Mouse (Mus musculus): ENCODE results near the gene Gm17604. TPM values are rescaled to one million over a fixed set of nuclear protein-coding genes. Genes with fewer than 3 reads are reported as not detected.
A peak's percentile ranks its signal among the peaks of the same experiment; 100 is the strongest.

The Gm17604 gene
- total RNA-seq (2014; rRNA removed) (not detected in 2 replicates), polyA plus RNA-seq (2012; rRNA removed) (not detected in 2 replicates)

- Histone ChIP-seq H3K27ac (replicated peaks; ENCODE audit: insufficient read depth, low read depth, low read length) (no peak within 1 kb of the TSS), H3K9ac (ENCODE audit: low read depth, low read length) (no peak within 1 kb of the TSS), H3K4me1 (ENCODE audit: control insufficient read depth, insufficient read depth, low read length) (no peaks in the 10 kb centered on the region), H3K79me2 (ENCODE audit: control insufficient read depth, insufficient read depth, low read length) (no peaks in the 10 kb centered on the region), H3K36me3 (ENCODE audit: control insufficient read depth, insufficient read depth, low read length) (no peaks in the 10 kb centered on the region), H3K27me3 (ENCODE audit: control insufficient read depth, insufficient read depth, low read length) (no peaks in the 10 kb centered on the region), H3K4me3 (ENCODE audit: insufficient read depth, low read depth, low read length) (no peak within 1 kb of the TSS)
- TF ChIP-seq CTCF (IDR thresholded peaks at IDR 0.05; ENCODE audit: low read depth, low read length) (no peak), POLR2A (IDR thresholded peaks at IDR 0.05; ENCODE audit: extremely low read depth, insufficient read depth, low read length) (no peak)
- peak; percentile 70 for DNase-seq (ENCODE audit: extremely low read depth, low read depth, low spot score)
Measured at GRCm38 (mm10) chrX:165004779-165005324, at the start of gene Gm17604. Gene Gm17604 (minus strand): TSS chrX:165004829.

GRCm38 (mm10) chrX:165049929-165050328, 45.3 kb upstream of the Gm17604 start:
- DNase-seq (ENCODE audit: extremely low read depth, low read depth, low spot score) = peak; percentile 97
- Histone ChIP-seq H3K4me1 (ENCODE audit: control insufficient read depth, insufficient read depth, low read length) (peaks cover 2% of the 10 kb centered on the region; the same call in 1 of the 2 replicates), H3K9ac (ENCODE audit: low read depth, low read length) (no peak overlapping the region), H3K79me2 (ENCODE audit: control insufficient read depth, insufficient read depth, low read length) (no peaks in the 10 kb centered on the region), H3K36me3 (ENCODE audit: control insufficient read depth, insufficient read depth, low read length) (no peaks in the 10 kb centered on the region), H3K27me3 (ENCODE audit: control insufficient read depth, insufficient read depth, low read length) (no peaks in the 10 kb centered on the region), H3K27ac (replicated peaks; ENCODE audit: insufficient read depth, low read depth, low read length) (no peak overlapping the region), H3K4me3 (ENCODE audit: insufficient read depth, low read depth, low read length) (no peak overlapping the region)
- WGBS = 12% methylated on average over 1 of the region's 1 CpGs
- no peak for TF ChIP-seq POLR2A (IDR thresholded peaks at IDR 0.05; ENCODE audit: extremely low read depth, insufficient read depth, low read length)
- TF ChIP-seq CTCF (IDR thresholded peaks at IDR 0.05; ENCODE audit: low read depth, low read length) = no peak

GRCm38 (mm10) chrX:165003141-165003540, 1.5 kb downstream of the Gm17604 start:
- Histone ChIP-seq H3K9ac (ENCODE audit: low read depth, low read length) (no peak overlapping the region), H3K27me3 (ENCODE audit: control insufficient read depth, insufficient read depth, low read length) (no peaks in the 10 kb centered on the region), H3K36me3 (ENCODE audit: control insufficient read depth, insufficient read depth, low read length) (no peaks in the 10 kb centered on the region), H3K27ac (replicated peaks; ENCODE audit: insufficient read depth, low read depth, low read length) (no peak overlapping the region), H3K79me2 (ENCODE audit: control insufficient read depth, insufficient read depth, low read length) (no peaks in the 10 kb centered on the region), H3K4me3 (ENCODE audit: insufficient read depth, low read depth, low read length) (no peak overlapping the region), H3K4me1 (ENCODE audit: control insufficient read depth, insufficient read depth, low read length) (no peaks in the 10 kb centered on the region)
- DNase-seq (ENCODE audit: extremely low read depth, low read depth, low spot score) = no peak
- TF ChIP-seq CTCF (IDR thresholded peaks at IDR 0.05; ENCODE audit: low read depth, low read length) (no peak), POLR2A (IDR thresholded peaks at IDR 0.05; ENCODE audit: extremely low read depth, insufficient read depth, low read length) (no peak)
- WGBS = 57% methylated on average over 4 of the region's 4 CpGs

- Histone ChIP-seq H3K79me2 (ENCODE audit: control insufficient read depth, insufficient read depth, low read length) (no peaks in the 10 kb centered on the region; the same call in 1 of the 2 replicates), H3K36me3 (ENCODE audit: control insufficient read depth, insufficient read depth, low read length) (no peaks in the 10 kb centered on the region; the same call in 1 of the 2 replicates), H3K4me1 (ENCODE audit: control insufficient read depth, insufficient read depth, low read length) (peaks cover 10% of the 10 kb centered on the region; the same call in 1 of the 2 replicates), H3K27ac (replicated peaks; ENCODE audit: insufficient read depth, low read depth, low read length) (peak within 1 kb of the TSS; percentile 61), H3K27me3 (ENCODE audit: control insufficient read depth, insufficient read depth, low read length) (no peaks in the 10 kb centered on the region), H3K4me3 (ENCODE audit: insufficient read depth, low read depth, low read length) (peak within 1 kb of the TSS; percentile 69), H3K9ac (ENCODE audit: low read depth, low read length) (peak within 1 kb of the TSS; percentile 65)
- WGBS = under 1% methylated on average over 20 of the region's 26 CpGs
- 0 out of 2 replicates have a peak, but pooled peaks have one; percentile 37 for TF ChIP-seq POLR2A (IDR thresholded peaks at IDR 0.05; ENCODE audit: extremely low read depth, insufficient read depth, low read length)
- no peak for TF ChIP-seq CTCF (IDR thresholded peaks at IDR 0.05; ENCODE audit: low read depth, low read length)
- DNase-seq (ENCODE audit: extremely low read depth, low read depth, low spot score) = peak; percentile 94
Measured at GRCm38 (mm10) chrX:164980193-164980775, 24.3 kb downstream of the Gm17604 start, which contains the start of the genes Mospd2 and Fancb. Gene Mospd2 (minus strand): TSS chrX:164980375. Gene Fancb (plus strand): TSS chrX:164980592.

GRCm38 (mm10) chrX:164978866-164979265, 25.8 kb downstream of the Gm17604 start:
- Histone ChIP-seq H3K27me3 (ENCODE audit: control insufficient read depth, insufficient read depth, low read length) (no peaks in the 10 kb centered on the region), H3K4me3 (ENCODE audit: insufficient read depth, low read depth, low read length) (no peak overlapping the region), H3K36me3 (ENCODE audit: control insufficient read depth, insufficient read depth, low read length) (no peaks in the 10 kb centered on the region; the same call in 1 of the 2 replicates), H3K27ac (replicated peaks; ENCODE audit: insufficient read depth, low read depth, low read length) (no peak overlapping the region), H3K79me2 (ENCODE audit: control insufficient read depth, insufficient read depth, low read length) (no peaks in the 10 kb centered on the region; the same call in 1 of the 2 replicates), H3K9ac (ENCODE audit: low read depth, low read length) (no peak overlapping the region), H3K4me1 (ENCODE audit: control insufficient read depth, insufficient read depth, low read length) (peaks cover 10% of the 10 kb centered on the region; the same call in 1 of the 2 replicates)
- WGBS = 55% methylated on average over 2 of the region's 2 CpGs
- DNase-seq (ENCODE audit: extremely low read depth, low read depth, low spot score) = peak; percentile 84
- TF ChIP-seq CTCF (IDR thresholded peaks at IDR 0.05; ENCODE audit: low read depth, low read length) (no peak), POLR2A (IDR thresholded peaks at IDR 0.05; ENCODE audit: extremely low read depth, insufficient read depth, low read length) (no peak)

- Histone ChIP-seq H3K4me3 (ENCODE audit: insufficient read depth, low read depth, low read length) (no peak overlapping the region), H3K79me2 (ENCODE audit: control insufficient read depth, insufficient read depth, low read length) (peaks cover 6% of the 10 kb centered on the region; the same call in 1 of the 2 replicates), H3K36me3 (ENCODE audit: control insufficient read depth, insufficient read depth, low read length) (no peaks in the 10 kb centered on the region; the same call in 1 of the 2 replicates), H3K4me1 (ENCODE audit: control insufficient read depth, insufficient read depth, low read length) (no peaks in the 10 kb centered on the region), H3K27me3 (ENCODE audit: control insufficient read depth, insufficient read depth, low read length) (no peaks in the 10 kb centered on the region), H3K9ac (ENCODE audit: low read depth, low read length) (no peak overlapping the region), H3K27ac (replicated peaks; ENCODE audit: insufficient read depth, low read depth, low read length) (no peak overlapping the region)
- no peak for DNase-seq (ENCODE audit: extremely low read depth, low read depth, low spot score)
- 75% methylated on average over 3 of the region's 3 CpGs for WGBS
- no peak for TF ChIP-seq POLR2A (IDR thresholded peaks at IDR 0.05; ENCODE audit: extremely low read depth, insufficient read depth, low read length)
- no peak for TF ChIP-seq CTCF (IDR thresholded peaks at IDR 0.05; ENCODE audit: low read depth, low read length)
Measured at GRCm38 (mm10) chrX:164971206-164971605, 33.4 kb downstream of the Gm17604 start.

All from liver, adult 2 months (tissue).